Mouse (Mus musculus) fibroblast of lung, adult 2 months (primary cell): ENCODE results near the gene Parn.
"Not testable (repeated sequence)": the region's sequence is repeated elsewhere in the genome, so short reads cannot be mapped to it uniquely, and the experiment has no call there.

Experiments used
- DNase-seq: peaks from one replicate; pipeline ENCODE4 v3.0.0-alpha.2; 2011; ENCODE audit warnings: low read depth

Gene Parn

GRCm38 (mm10) chr16:13667878-13668343 is at the start of gene Parn:
TSS of gene Parn (minus strand) at chr16:13668170.
- peak; percentile 77 for DNase-seq

GRCm38 (mm10) chr16:13716821-13717553 is 49.0 kb upstream of the Parn start:
- no peak for DNase-seq

GRCm38 (mm10) chr16:13714910-13715309 is 46.9 kb upstream of the Parn start:
- DNase-seq, result no peak

GRCm38 (mm10) chr16:13704676-13705075 is 36.7 kb upstream of the Parn start:
- DNase-seq, result no peak

GRCm38 (mm10) chr16:13702184-13702583 is 34.2 kb upstream of the Parn start:
- no peak for DNase-seq

- DNase-seq, result no peak
These were observed 31.0 kb upstream of the Parn start for GRCm38 (mm10) chr16:13698998-13699397.

GRCm38 (mm10) chr16:13678601-13679319 is 10.8 kb upstream of the Parn start:
- DNase-seq, result no peak

- DNase-seq, result no peak
These were observed 6.5 kb upstream of the Parn start for GRCm38 (mm10) chr16:13674511-13674910.

- DNase-seq, result no peak
These were observed 5.1 kb upstream of the Parn start for GRCm38 (mm10) chr16:13673114-13673513.

- no peak for DNase-seq
These were observed 4.5 kb upstream of the Parn start for GRCm38 (mm10) chr16:13672386-13672898.

- DNase-seq, result peak; percentile 87
These were observed 3.9 kb upstream of the Parn start, which contains the start of the genes Bfar and 3110001I22Rik for GRCm38 (mm10) chr16:13671685-13672385. TSS of gene Bfar (plus strand) at chr16:13671858. TSS of gene 3110001I22Rik (plus strand) at chr16:13671929.

GRCm38 (mm10) chr16:13670896-13671295 is 2.9 kb upstream of the Parn start:
- DNase-seq, result not testable (repeated sequence)

GRCm38 (mm10) chr16:13669282-13669681 is 1.3 kb upstream of the Parn start:
- no peak for DNase-seq

GRCm38 (mm10) chr16:13668402-13669108 is 585 bp upstream of the Parn start:
- no peak for DNase-seq

- DNase-seq, result no peak
These were observed 7.2 kb downstream of the Parn start for GRCm38 (mm10) chr16:13660736-13661135.

- no peak for DNase-seq
These were observed 9.1 kb downstream of the Parn start for GRCm38 (mm10) chr16:13658886-13659285.

GRCm38 (mm10) chr16:13645930-13646329 is 22.0 kb downstream of the Parn start:
- no peak for DNase-seq

GRCm38 (mm10) chr16:13644474-13644873 is 23.5 kb downstream of the Parn start:
- DNase-seq, result no peak

- no peak for DNase-seq
These were observed 27.9 kb downstream of the Parn start for GRCm38 (mm10) chr16:13640064-13640463.

GRCm38 (mm10) chr16:13639508-13639907 is 28.5 kb downstream of the Parn start:
- no peak for DNase-seq

GRCm38 (mm10) chr16:13638198-13638597 is 29.8 kb downstream of the Parn start:
- not testable (repeated sequence) for DNase-seq

GRCm38 (mm10) chr16:13628345-13628744 is 39.6 kb downstream of the Parn start:
- DNase-seq, result peak; percentile 15
